Mouse (Mus musculus) heart, embryonic 14.5 days (tissue): ENCODE measurements at regions not wholly inside any gene's neighbourhood (a gene's known extent, or its start where the extent isn't known, plus 50 kb on each side); places are given as distances from the start of the nearest gene placed in this dataset.
A peak's percentile ranks its signal among the peaks of the same experiment; 100 is the strongest.

Experiments used
- ATAC-seq: fragments of 200-750 bp; cut with Nextera tagmentation; 2 replicates; pipeline ENCODE4 v1.8.0; 2017; ENCODE audit warnings: low read depth, moderate TSS enrichment; ENCODE audit not compliant: insufficient number of reproducible peaks, insufficient read depth, low FRiP score
- H3K27ac ChIP-seq, 2 experiments: fragments of 200-500 bp in 1 of 2; fragments of 300-500 bp in 1 of 2; sonication (generic) in 1 of 2; replicated peaks in 1 of 2; 2 replicates each; pipeline ENCODE4 v1.5.1; 2012 to 2014; ENCODE audit warnings: low read depth in 2 of 2, low read length in 2 of 2, control low read depth in 1 of 2, mild to moderate bottlenecking in 1 of 2, mixed read lengths in 1 of 2; ENCODE audit not compliant: control insufficient read depth in 1 of 2, insufficient read depth in 1 of 2
- H3K27me3 ChIP-seq: fragments of 300-500 bp; sonication (generic); 2 replicates; pipeline ENCODE4 v1.6.1; 2014; ENCODE audit warnings: mild to moderate bottlenecking, low read length, control low read depth; ENCODE audit not compliant: control insufficient read depth, insufficient read depth
- H3K36me3 ChIP-seq: fragments of 300-500 bp; sonication (generic); 2 replicates; pipeline ENCODE4 v1.6.1; 2014; ENCODE audit warnings: mild to moderate bottlenecking, control low read depth, low read length, mixed read lengths; ENCODE audit not compliant: control insufficient read depth, insufficient read depth
- H3K4me1 ChIP-seq, 2 experiments: fragments of 200-500 bp in 1 of 2; fragments of 300-500 bp in 1 of 2; sonication (generic) in 1 of 2; 2 replicates each; pipeline ENCODE4 v1.6.1; 2012 to 2014; ENCODE audit warnings: low read length in 2 of 2, control low read depth in 1 of 2, mixed read lengths in 1 of 2; ENCODE audit not compliant: control insufficient read depth in 2 of 2, insufficient read depth in 2 of 2
- H3K4me2 ChIP-seq: fragments of 300-500 bp; sonication (generic); 2 replicates; pipeline ENCODE4 v1.6.1; 2014; ENCODE audit warnings: mild to moderate bottlenecking, low read length
- H3K4me3 ChIP-seq, 2 experiments: fragments of 200-500 bp in 1 of 2; fragments of 300-500 bp in 1 of 2; sonication (generic) in 1 of 2; 2 replicates each; pipeline ENCODE4 v1.5.1; 2012 to 2014; ENCODE audit warnings: low read length in 2 of 2, mild to moderate bottlenecking in 2 of 2, control low read depth in 1 of 2, low read depth in 1 of 2, moderate library complexity in 1 of 2; ENCODE audit not compliant: control insufficient read depth in 1 of 2, insufficient read depth in 1 of 2
- H3K9ac ChIP-seq: fragments of 300-500 bp; sonication (generic); 2 replicates; pipeline ENCODE4 v1.6.1; 2014; ENCODE audit warnings: mild to moderate bottlenecking, low read length
- H3K9me3 ChIP-seq: fragments of 300-500 bp; sonication (generic); 2 replicates; pipeline ENCODE4 v1.6.1; 2016; ENCODE audit warnings: low read length, control low read depth; ENCODE audit not compliant: control insufficient read depth
- WGBS: fragments of 180-500 bp; shearing (Covaris S2); extraction: QIAGEN DNeasy Blood & Tissue Kit; methylation state at CpG from one replicate; pipeline ENCODE4 v1.1.7; 2014; 5-methylcytosine and 5-hydroxymethylcytosine counted together

GRCm38 (mm10) chr11:117552430-117552969 is 68.3 kb downstream of the Gm11733 start:
- Histone ChIP-seq H3K36me3 (no peaks in the 10 kb centered on the region), H3K27me3 (no peaks in the 10 kb centered on the region), H3K27ac (no peak overlapping the region), H3K4me2 (no peak overlapping the region), H3K9me3 (no peaks in the 10 kb centered on the region), H3K9ac (no peak overlapping the region), H3K4me1 (no peaks in the 10 kb centered on the region; a peak in 1 of 4 replicates), H3K4me3 (no peak overlapping the region)
- 90% methylated on average over 8 of the region's 8 CpGs for WGBS
- ATAC-seq = no peak

- WGBS = 52% methylated on average over 10 of the region's 10 CpGs
- no peaks in the 10 kb centered on the region for H3K9me3 ChIP-seq
- no peak overlapping the region for H3K4me3 ChIP-seq
- H3K4me2 ChIP-seq = no peak overlapping the region
- H3K36me3 ChIP-seq = no peaks in the 10 kb centered on the region
- H3K4me1 ChIP-seq = no peaks in the 10 kb centered on the region; a peak in 1 of 4 replicates
- H3K27ac ChIP-seq = no peak overlapping the region
- no peaks in the 10 kb centered on the region for H3K27me3 ChIP-seq
- no peak for ATAC-seq
- no peak overlapping the region for H3K9ac ChIP-seq
Measured at GRCm38 (mm10) chr11:117554111-117554510, 69.9 kb downstream of the Gm11733 start.

GRCm38 (mm10) chr11:117557474-117558381 is 73.6 kb downstream of the Gm11733 start:
- Histone ChIP-seq H3K9ac (no peak overlapping the region), H3K27me3 (no peaks in the 10 kb centered on the region), H3K4me2 (no peak overlapping the region), H3K36me3 (no peaks in the 10 kb centered on the region), H3K4me3 (no peak overlapping the region), H3K4me1 (no peaks in the 10 kb centered on the region; a peak in 1 of 4 replicates), H3K9me3 (0 out of 2 replicates have a peak, but pooled peaks cover 6% of the 10 kb centered on the region), H3K27ac (0 out of 4 replicates have a peak overlapping the region, but pooled peaks of 1 of the 2 experiments have one; percentile 34)
- WGBS = 72% methylated on average over 16 of the region's 16 CpGs
- ATAC-seq = peak; percentile 72

- no peak for ATAC-seq
- Histone ChIP-seq H3K4me1 (no peaks in the 10 kb centered on the region; a peak in 1 of 4 replicates), H3K36me3 (no peaks in the 10 kb centered on the region), H3K27me3 (no peaks in the 10 kb centered on the region), H3K9ac (no peak overlapping the region), H3K4me3 (no peak overlapping the region), H3K4me2 (no peak overlapping the region), H3K27ac (no peak overlapping the region), H3K9me3 (0 out of 2 replicates have a peak, but pooled peaks cover 7% of the 10 kb centered on the region)
Measured at GRCm38 (mm10) chr11:117559839-117560238, 75.7 kb downstream of the Gm11733 start.

GRCm38 (mm10) chr11:117567961-117568605 is 83.9 kb downstream of the Gm11733 start:
- Histone ChIP-seq H3K36me3 (no peaks in the 10 kb centered on the region), H3K9me3 (no peaks in the 10 kb centered on the region), H3K9ac (no peak overlapping the region), H3K27me3 (no peaks in the 10 kb centered on the region), H3K4me3 (no peak overlapping the region), H3K4me2 (no peak overlapping the region), H3K27ac (peak overlapping the region; percentile 15 to 25; a peak in 1 of 4 replicates), H3K4me1 (peaks cover 4 to 7% of the 10 kb centered on the region in 2 experiments; a peak in 3 of 4 replicates)
- 88% methylated on average over 9 of the region's 9 CpGs for WGBS
- no peak for ATAC-seq

- H3K4me1 ChIP-seq = peaks cover 5 to 7% of the 10 kb centered on the region in 2 experiments
- no peaks in the 10 kb centered on the region for H3K36me3 ChIP-seq
- WGBS = 40% methylated on average over 9 of the region's 9 CpGs
- peak overlapping the region; percentile 15 to 62; a peak in 2 of 4 replicates for H3K27ac ChIP-seq
- no peak overlapping the region for H3K4me3 ChIP-seq
- no peak for ATAC-seq
- H3K27me3 ChIP-seq = no peaks in the 10 kb centered on the region
- H3K4me2 ChIP-seq = no peak overlapping the region
- H3K9me3 ChIP-seq = no peaks in the 10 kb centered on the region
- no peak overlapping the region for H3K9ac ChIP-seq
Measured at GRCm38 (mm10) chr11:117568606-117568991, 84.4 kb downstream of the Gm11733 start.

- Histone ChIP-seq H3K27me3 (no peaks in the 10 kb centered on the region), H3K36me3 (no peaks in the 10 kb centered on the region), H3K9me3 (no peaks in the 10 kb centered on the region), H3K4me1 (peaks cover 11 to 16% of the 10 kb centered on the region in 2 experiments), H3K27ac (no peak overlapping the region), H3K4me3 (no peak overlapping the region), H3K9ac (no peak overlapping the region), H3K4me2 (no peak overlapping the region)
- ATAC-seq = no peak
- WGBS = 73% methylated on average over 8 of the region's 8 CpGs
Measured at GRCm38 (mm10) chr11:117569566-117570101, 84.5 kb upstream of the Tnrc6c start.
